Mouse (Mus musculus): ENCODE results near the gene Wwp2. TPM values are rescaled to one million over a fixed set of nuclear protein-coding genes. Genes with fewer than 3 reads are reported as not detected.

Gene Wwp2
- 15.1 and 16.3 TPM in 2 replicates for polyA plus RNA-seq (2012; rRNA removed)

GRCm38 (mm10) chr8:107435962-107436831 lies at the start of gene Wwp2:
Gene Wwp2, plus strand, starts transcription at chr8:107436365.

DNA sequence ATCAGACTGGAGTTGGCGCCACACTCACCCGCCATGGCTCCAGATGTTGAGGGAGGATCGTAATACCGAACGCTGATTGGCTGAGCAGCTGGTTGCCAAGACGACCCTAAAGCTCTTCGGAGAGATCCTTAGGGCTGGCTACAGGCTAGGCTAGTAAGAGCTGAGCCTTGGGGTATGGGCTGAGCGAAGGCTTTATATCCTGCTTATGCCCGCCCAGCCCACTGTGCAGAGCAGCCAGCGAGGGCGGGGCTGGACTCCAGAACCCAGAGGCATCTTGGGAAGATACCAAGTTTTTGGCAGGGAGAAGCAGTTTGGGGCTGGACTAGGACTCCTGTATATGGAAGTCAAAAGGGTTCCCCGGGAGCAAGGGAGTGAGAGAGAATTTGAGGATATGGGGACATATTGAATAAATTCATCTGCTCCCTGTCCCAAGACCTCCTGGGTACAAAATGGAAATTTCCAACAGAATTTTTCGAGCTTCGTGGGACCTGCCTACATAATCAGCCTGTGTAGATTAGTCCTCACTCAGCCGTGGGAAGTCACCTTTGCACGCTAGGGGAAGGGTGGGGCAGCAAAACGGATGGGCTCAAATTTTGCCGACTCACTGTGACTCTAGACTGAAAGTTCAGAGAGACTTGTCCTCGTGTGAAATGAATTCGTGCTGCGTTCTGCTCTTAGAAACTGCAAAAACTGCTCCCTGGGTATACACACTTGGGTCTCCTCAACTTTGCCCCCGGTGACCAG lies 33.0 kb upstream of the Wwp2 start, which contains the start of gene Nqo1:
Gene Nqo1, minus strand, starts transcription at position 169 of the 744 bp plus-strand sequence.

GRCm38 (mm10) chr8:107424597-107425229 lies 11.5 kb upstream of the Wwp2 start, which contains the start of gene Nob1:
Gene Nob1, minus strand, starts transcription at chr8:107425051.

GRCm38 (mm10) chr8:107587995-107588780 lies 152.0 kb downstream of the Wwp2 start, which contains the start of gene Psmd7:
Gene Psmd7, minus strand, starts transcription at chr8:107588464.

Other genes with a start within 250 kb of the Wwp2 start
- 1.6 and 3.1 TPM in 2 replicates for gene Nfat5, start 142.9 kb upstream of the Wwp2 start, polyA plus RNA-seq (2012; rRNA removed)
- gene Nqo1, start 33.2 kb upstream of the Wwp2 start, polyA plus RNA-seq (2012; rRNA removed): 103 and 199 TPM in 2 replicates
- gene Nob1, start 11.3 kb upstream of the Wwp2 start, polyA plus RNA-seq (2012; rRNA removed): 9.3 and 11.5 TPM in 2 replicates
- gene Psmd7, start 152.1 kb downstream of the Wwp2 start, polyA plus RNA-seq (2012; rRNA removed): 15.5 and 17.4 TPM in 2 replicates